Mouse (Mus musculus): ENCODE results near the gene Zpbp2. TPM values are rescaled to one million over a fixed set of nuclear protein-coding genes. Genes with fewer than 3 reads are reported as not detected.
A peak's percentile ranks its signal among the peaks of the same experiment; 100 is the strongest.

Gene Zpbp2
- total RNA-seq, 2 experiments from 2014 or later = 0.17 TPM; not detected in 1

- ATAC-seq (replicated peaks; ENCODE audit: poor library complexity) = no peak
These were observed 3.1 kb downstream of the Zpbp2 start for GRCm38 (mm10) chr11:98553966-98554365.

DNA sequence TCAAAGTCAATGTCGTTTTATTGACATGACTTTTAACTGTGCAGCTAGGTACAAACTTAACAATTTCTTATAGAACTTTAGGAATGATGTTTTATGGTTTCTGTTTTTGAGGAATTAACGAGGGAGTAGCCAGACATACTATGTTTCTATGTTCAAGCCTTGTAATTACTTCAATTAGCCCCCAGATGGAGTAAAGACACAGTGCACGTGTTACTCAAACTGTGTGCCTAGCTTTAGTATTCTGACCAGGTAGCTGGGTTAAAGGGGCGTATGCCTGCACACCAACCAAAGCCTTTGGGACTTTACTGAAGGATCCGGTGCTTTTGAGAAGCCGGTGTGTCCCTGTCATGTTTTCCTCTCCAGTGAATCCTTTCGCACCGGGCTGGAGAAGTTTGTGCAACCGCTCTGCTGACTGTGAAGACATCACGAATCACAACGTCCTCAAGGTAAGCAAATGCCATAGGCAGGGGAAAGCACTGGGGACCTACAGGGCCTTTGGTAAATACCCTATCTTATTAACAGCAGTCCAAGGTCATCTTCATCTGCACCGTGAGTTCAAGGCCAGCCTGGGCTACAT, 4.3 kb downstream of the Zpbp2 start:
- ATAC-seq (replicated peaks; ENCODE audit: poor library complexity) = peak; percentile 52

- ATAC-seq (replicated peaks; ENCODE audit: poor library complexity) = no peak
These were observed 10.0 kb downstream of the Zpbp2 start for GRCm38 (mm10) chr11:98560942-98561341.

DNA sequence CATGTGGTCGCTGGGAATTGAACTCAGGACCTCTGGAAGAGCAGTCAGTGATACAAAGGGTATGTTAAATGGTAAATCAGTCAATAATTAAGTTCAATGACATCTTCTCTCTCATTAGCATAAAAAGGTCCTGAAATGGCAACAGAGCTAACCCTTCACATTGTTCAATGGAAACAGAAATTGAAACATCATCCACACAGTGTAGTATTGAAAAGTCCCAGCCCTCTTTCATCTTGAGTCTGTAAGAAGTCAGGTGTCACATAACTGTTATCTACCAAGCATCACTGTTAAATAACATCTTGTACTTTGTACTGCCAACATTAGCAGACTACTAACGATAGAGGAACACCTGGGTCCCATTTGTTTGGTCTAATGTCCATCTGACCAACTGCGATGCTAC, 12.1 kb downstream of the Zpbp2 start:
- no peak for ATAC-seq (replicated peaks; ENCODE audit: poor library complexity)

DNA sequence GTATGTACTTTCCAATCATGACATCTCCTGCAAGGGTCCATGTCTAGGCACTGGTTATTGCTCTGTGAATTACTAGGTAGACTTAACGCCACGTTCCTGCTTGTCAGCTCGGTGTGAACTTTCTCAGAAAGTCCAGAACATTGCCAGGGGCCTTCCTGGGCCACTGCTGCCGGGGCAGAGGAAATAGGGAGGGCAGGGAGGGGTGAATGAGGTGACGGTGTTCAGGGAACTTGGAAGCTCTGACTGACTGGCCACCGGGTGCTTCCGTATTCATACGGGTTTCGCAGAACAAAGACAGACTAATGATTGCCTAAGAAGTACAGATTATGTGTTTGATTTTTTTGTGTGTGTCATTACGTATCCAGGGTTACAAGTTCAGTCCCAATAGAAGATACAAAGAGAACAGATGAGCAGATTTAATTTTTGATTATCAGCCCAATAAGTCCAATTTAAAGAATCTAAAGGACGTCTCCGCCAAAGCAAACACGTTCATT, 13.1 kb downstream of the Zpbp2 start:
- no peak for ATAC-seq (replicated peaks; ENCODE audit: poor library complexity)

- no peak; the same call in 1 of the 2 replicates for ATAC-seq (replicated peaks; ENCODE audit: poor library complexity)
These were observed 17.4 kb downstream of the Zpbp2 start for GRCm38 (mm10) chr11:98568326-98568725.

DNA sequence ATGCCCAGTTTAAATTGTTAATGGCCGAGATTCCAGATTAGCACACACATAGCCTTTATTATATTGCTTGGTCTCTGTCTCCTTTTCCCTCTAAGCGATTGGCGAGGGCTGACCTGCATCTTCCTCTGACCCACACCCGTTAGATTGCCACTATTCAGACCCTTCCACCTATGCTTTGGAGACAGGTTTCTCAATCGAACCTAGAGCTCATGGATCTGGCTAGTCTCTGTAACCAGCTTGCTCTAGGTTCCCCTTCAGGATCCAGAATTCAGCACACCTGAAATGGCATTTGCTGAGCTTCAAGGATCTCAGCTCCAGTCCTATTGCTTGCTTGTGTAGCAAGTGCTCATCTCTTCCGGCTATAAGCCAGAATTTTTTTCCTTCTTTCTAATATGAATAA, 18.6 kb downstream of the Zpbp2 start:
- no peak for ATAC-seq (replicated peaks; ENCODE audit: poor library complexity)

GRCm38 (mm10) chr11:98577776-98578175, 26.9 kb downstream of the Zpbp2 start:
- no peak for ATAC-seq (replicated peaks; ENCODE audit: poor library complexity)

GRCm38 (mm10) chr11:98580301-98581121, 29.6 kb downstream of the Zpbp2 start:
- ATAC-seq (replicated peaks; ENCODE audit: poor library complexity) = peak; percentile 47

DNA sequence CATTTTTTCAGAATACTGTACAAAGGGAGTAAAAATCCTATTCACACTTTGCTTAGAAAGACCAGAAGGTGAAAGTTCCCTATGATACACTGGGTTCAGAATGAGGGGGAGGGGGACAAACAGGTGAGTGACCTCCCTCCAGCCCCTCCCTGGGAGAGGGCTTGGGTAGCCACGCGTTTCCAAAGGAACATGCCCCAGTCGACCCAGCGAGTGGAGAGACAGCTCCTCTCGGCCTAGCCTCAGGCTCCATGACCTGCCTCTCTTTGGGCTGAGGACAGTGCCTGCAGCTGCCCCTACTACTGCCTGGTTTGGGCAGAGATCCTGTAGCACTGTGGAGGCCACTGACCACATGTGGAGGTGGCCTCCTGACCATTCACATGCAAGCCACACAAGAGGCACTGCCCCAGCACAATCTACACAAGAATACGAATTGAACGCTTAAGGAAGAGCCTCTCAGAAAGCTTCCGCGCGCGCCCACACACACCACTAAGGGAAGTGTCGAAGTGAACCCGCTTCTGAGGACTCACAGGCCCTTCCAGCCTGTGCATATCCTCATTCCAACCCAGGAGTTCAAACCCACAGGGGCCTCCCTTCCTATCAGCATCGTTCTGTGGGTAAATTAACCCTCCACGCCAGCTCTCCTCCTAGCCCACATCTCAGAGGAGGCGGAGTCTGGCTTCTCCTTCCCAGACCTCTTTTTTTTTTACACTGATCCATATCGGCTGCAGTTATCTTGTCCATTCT, 30.6 kb downstream of the Zpbp2 start:
- peak; percentile 40 for ATAC-seq (replicated peaks; ENCODE audit: poor library complexity)

DNA sequence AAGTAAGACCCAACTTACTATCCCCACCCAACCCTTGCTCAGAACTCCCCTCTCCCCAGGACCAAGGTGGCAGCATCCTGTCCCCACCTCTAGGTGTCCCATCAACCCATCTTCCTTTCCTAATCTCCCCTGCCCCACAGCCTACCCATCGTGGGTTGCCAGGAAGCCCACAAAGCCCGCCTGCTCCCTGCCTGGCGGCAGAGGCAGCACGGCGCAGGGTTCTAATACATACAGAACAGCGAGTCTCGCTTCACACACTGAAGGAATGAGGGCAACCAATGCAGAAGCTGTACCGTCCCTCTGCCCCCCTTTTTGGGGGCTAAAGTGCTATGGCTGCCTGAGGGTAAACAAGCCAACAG, 31.1 kb downstream of the Zpbp2 start:
- peak; percentile 25 for ATAC-seq (replicated peaks; ENCODE audit: poor library complexity)

GRCm38 (mm10) chr11:98582551-98583264, 31.8 kb downstream of the Zpbp2 start:
- peak; percentile 15; the same call in 1 of the 2 replicates for ATAC-seq (replicated peaks; ENCODE audit: poor library complexity)

DNA sequence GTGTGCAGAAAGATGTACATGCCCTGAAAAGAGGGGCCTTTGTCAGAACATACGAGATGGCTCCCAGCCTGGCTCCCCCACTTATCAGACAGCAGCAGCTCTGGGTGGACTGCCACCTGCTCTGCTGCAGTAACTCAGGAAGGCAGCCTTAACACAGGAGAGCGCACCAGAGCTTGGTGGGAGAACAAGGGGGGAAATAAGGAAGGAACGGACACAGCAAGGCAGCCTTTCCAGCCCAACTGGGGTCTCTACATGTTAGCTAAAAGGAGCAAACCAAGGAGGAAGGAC, 32.3 kb downstream of the Zpbp2 start:
- ATAC-seq (replicated peaks; ENCODE audit: poor library complexity) = peak; percentile 30

- no peak for ATAC-seq (replicated peaks; ENCODE audit: poor library complexity)
These were observed 32.7 kb downstream of the Zpbp2 start for GRCm38 (mm10) chr11:98583571-98583970.

DNA sequence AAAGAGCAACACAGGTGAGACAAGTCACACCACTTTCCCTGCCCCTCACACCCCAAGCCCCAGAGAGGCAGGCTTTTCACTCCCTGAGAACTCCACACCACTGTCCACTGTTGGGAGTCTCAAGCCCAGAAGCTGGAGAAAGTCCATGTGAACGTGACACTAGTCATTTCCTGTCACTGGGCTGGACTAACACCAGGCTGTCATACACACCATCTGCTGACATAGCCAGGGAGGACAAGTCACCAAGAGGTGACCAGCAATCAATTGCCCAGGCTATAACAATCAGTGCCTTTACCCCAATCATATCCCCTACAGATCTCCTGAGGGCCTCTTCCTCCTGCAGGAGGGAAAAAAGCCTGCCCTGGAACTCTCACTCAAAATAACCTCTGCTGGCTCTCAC, 33.2 kb downstream of the Zpbp2 start:
- no peak for ATAC-seq (replicated peaks; ENCODE audit: poor library complexity)

DNA sequence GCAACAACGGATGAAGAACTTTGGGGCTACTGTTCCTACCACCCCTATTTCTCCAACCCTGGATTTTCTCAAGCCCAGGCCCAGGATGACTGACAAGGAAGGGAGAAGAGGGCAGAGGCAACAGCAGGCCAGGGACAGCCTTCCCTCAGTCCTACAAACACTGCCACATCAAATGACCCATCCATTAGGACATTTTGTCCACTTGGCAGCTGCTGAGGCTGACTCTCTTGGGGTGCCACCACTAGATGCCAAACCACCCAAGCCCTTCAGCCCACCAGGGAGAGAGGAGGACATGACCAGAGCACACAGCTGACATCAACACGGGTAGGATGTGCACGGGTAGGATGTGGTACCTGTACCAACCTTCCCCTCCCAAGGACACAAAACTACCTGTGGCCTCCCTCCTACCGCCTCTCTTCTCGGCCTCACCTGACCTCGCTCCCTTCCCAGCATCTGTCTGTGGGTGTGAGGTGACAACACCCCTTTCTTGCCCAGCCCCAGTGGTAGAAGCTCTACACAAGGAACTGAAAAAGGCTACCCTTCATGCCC, 33.8 kb downstream of the Zpbp2 start:
- no peak for ATAC-seq (replicated peaks; ENCODE audit: poor library complexity)

DNA sequence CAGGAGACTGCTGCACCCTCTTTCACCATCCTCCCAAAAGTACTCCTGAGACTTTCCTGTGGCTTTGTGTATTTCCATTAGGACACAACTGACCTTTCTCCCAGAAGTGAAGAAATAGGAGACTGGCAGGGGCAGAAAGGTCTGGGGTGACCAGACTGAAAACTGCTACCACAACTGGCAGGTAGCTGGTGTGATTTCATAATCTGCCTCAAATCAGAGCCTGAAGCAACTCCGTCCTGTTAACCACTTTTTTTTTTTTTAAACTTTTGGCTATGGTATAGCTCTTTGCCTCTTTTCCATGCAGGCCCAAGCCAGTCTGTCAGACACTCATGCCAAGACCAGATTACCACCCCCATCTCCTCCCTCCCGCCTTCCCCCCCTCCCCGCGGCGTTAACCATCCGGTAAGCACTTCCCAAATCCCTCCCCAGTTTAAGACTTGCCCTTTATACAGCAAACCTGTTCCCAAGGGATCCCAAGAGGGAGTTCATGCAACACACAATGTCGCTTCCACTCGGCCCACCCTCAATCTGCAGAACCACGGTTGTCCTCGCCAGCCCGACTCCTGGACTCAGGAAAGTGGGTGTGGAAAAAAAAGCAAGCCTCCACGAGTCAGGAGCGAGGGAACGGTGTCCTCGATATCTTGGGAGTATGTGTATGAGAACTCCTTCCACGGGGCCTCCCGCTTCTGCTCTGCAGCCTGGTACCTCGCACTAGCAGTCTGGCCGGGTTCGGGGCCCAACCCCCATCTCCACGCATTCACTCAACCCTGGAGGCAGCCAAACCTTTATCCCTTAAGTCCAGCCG, 35.4 kb downstream of the Zpbp2 start:
- no peak for ATAC-seq (replicated peaks; ENCODE audit: poor library complexity)

GRCm38 (mm10) chr11:98586892-98587563, 36.1 kb downstream of the Zpbp2 start, which contains the start of gene Ormdl3:
Ormdl3 (minus strand) TSS chr11:98587368.
- ATAC-seq (replicated peaks; ENCODE audit: poor library complexity) = peak; percentile 70

All from megakaryocyte progenitor cell, adult 5-6 weeks (primary cell).